Mouse (Mus musculus): ENCODE measurements around the gene Cda. TPM values are rescaled to one million over a fixed set of nuclear protein-coding genes. Genes with fewer than 3 reads are reported as not detected.

Cda gene
- polyA plus RNA-seq, 1 experiment from 2014 or later = 21.3 TPM

- Histone ChIP-seq H3K36me3 (no peaks in the 10 kb centered on the region), H3K27ac (no peak overlapping the region), H3K4me3 (replicated peaks) (no peak overlapping the region), H3K4me1 (peaks cover 20% of the 10 kb centered on the region), H3K9ac (no peak overlapping the region), H3K27me3 (no peaks in the 10 kb centered on the region), H3K4me2 (no peak overlapping the region), H3K9me3 (replicated peaks) (no peaks in the 10 kb centered on the region)
- 77% methylated on average over 9 of the region's 9 CpGs for WGBS
- no peak for ATAC-seq (replicated peaks; ENCODE audit: low FRiP score)
Observed at GRCm38 (mm10) chr4:138344891-138345545, 22.8 kb downstream of the Cda start.

GRCm38 (mm10) chr4:138343341-138343837 is 24.4 kb downstream of the Cda start:
- Histone ChIP-seq H3K9ac (no peak overlapping the region), H3K4me3 (replicated peaks) (no peak overlapping the region), H3K9me3 (replicated peaks) (no peaks in the 10 kb centered on the region), H3K27ac (peak overlapping the region; percentile 68), H3K4me2 (no peak overlapping the region), H3K27me3 (no peaks in the 10 kb centered on the region), H3K36me3 (no peaks in the 10 kb centered on the region), H3K4me1 (peaks cover 20% of the 10 kb centered on the region)
- 36% methylated on average over 10 of the region's 10 CpGs for WGBS
- ATAC-seq (replicated peaks; ENCODE audit: low FRiP score) = no peak

- no peak overlapping the region for H3K4me3 ChIP-seq (replicated peaks)
- no peak overlapping the region for H3K4me2 ChIP-seq
- ATAC-seq (replicated peaks; ENCODE audit: low FRiP score) = peak; percentile 64; the same call in 1 of the 2 replicates
- no peak overlapping the region for H3K9ac ChIP-seq
- H3K9me3 ChIP-seq (replicated peaks) = no peaks in the 10 kb centered on the region
- peaks cover 20% of the 10 kb centered on the region for H3K4me1 ChIP-seq
- no peaks in the 10 kb centered on the region for H3K36me3 ChIP-seq
- WGBS = 62% methylated on average over 6 of the region's 6 CpGs
- H3K27ac ChIP-seq = peak overlapping the region; percentile 68
- H3K27me3 ChIP-seq = no peaks in the 10 kb centered on the region
Observed at GRCm38 (mm10) chr4:138342778-138343177, 25.0 kb downstream of the Cda start.

GRCm38 (mm10) chr4:138342048-138342447 is 25.7 kb downstream of the Cda start:
- Histone ChIP-seq H3K36me3 (no peaks in the 10 kb centered on the region), H3K9ac (no peak overlapping the region), H3K27ac (no peak overlapping the region), H3K4me2 (no peak overlapping the region), H3K4me3 (replicated peaks) (no peak overlapping the region), H3K4me1 (peaks cover 20% of the 10 kb centered on the region), H3K9me3 (replicated peaks) (no peaks in the 10 kb centered on the region), H3K27me3 (no peaks in the 10 kb centered on the region)
- 75% methylated on average over 7 of the region's 7 CpGs for WGBS
- no peak for ATAC-seq (replicated peaks; ENCODE audit: low FRiP score)

- Histone ChIP-seq H3K27ac (no peak overlapping the region), H3K4me2 (no peak overlapping the region), H3K4me3 (replicated peaks) (no peak overlapping the region), H3K9ac (no peak overlapping the region), H3K4me1 (peaks cover 20% of the 10 kb centered on the region), H3K27me3 (no peaks in the 10 kb centered on the region), H3K9me3 (replicated peaks) (no peaks in the 10 kb centered on the region), H3K36me3 (no peaks in the 10 kb centered on the region)
- WGBS = 63% methylated on average over 8 of the region's 8 CpGs
- ATAC-seq (replicated peaks; ENCODE audit: low FRiP score) = no peak
Observed at GRCm38 (mm10) chr4:138341393-138341792, 26.4 kb downstream of the Cda start.

GRCm38 (mm10) chr4:138339963-138340362 is 27.8 kb downstream of the Cda start:
- no peak for ATAC-seq (replicated peaks; ENCODE audit: low FRiP score)
- H3K27me3 ChIP-seq = no peaks in the 10 kb centered on the region
- no peak overlapping the region for H3K27ac ChIP-seq
- H3K4me1 ChIP-seq = peaks cover 20% of the 10 kb centered on the region
- no peak overlapping the region for H3K4me3 ChIP-seq (replicated peaks)
- H3K36me3 ChIP-seq = no peaks in the 10 kb centered on the region
- WGBS = 37% methylated on average over 4 of the region's 4 CpGs
- H3K4me2 ChIP-seq = no peak overlapping the region
- H3K9ac ChIP-seq = no peak overlapping the region
- H3K9me3 ChIP-seq (replicated peaks) = no peaks in the 10 kb centered on the region

- 74% methylated on average over 9 of the region's 9 CpGs for WGBS
- no peak for ATAC-seq (replicated peaks; ENCODE audit: low FRiP score)
- H3K4me1 ChIP-seq = 0 out of 2 replicates have a peak, but pooled peaks cover 2% of the 10 kb centered on the region
Observed at GRCm38 (mm10) chr4:138337341-138337740, 30.5 kb downstream of the Cda start.

GRCm38 (mm10) chr4:138336876-138337275 is 30.9 kb downstream of the Cda start:
- Histone ChIP-seq H3K4me2 (no peak overlapping the region), H3K9me3 (replicated peaks) (no peaks in the 10 kb centered on the region), H3K4me1 (0 out of 2 replicates have a peak, but pooled peaks cover 2% of the 10 kb centered on the region), H3K27me3 (peaks cover 2% of the 10 kb centered on the region; the same call in 1 of the 2 replicates), H3K36me3 (no peaks in the 10 kb centered on the region), H3K9ac (no peak overlapping the region), H3K4me3 (replicated peaks) (no peak overlapping the region), H3K27ac (no peak overlapping the region)
- 77% methylated on average over 5 of the region's 5 CpGs for whole genome bisulfite sequencing
- ATAC-seq (replicated peaks; ENCODE audit: low FRiP score) = no peak

More at GRCm38 (mm10) chr4:138337341-138337740, 30.5 kb downstream of the Cda start:
- H3K36me3 ChIP-seq = no peaks in the 10 kb centered on the region
- H3K4me3 ChIP-seq (replicated peaks) = no peak overlapping the region
- H3K27me3 ChIP-seq = no peaks in the 10 kb centered on the region; the same call in 1 of the 2 replicates
- H3K9me3 ChIP-seq (replicated peaks) = no peaks in the 10 kb centered on the region
- H3K27ac ChIP-seq = no peak overlapping the region
- no peak overlapping the region for H3K9ac ChIP-seq
- H3K4me2 ChIP-seq = no peak overlapping the region

GRCm38 (mm10) chr4:138335648-138336047 is 32.1 kb downstream of the Cda start:
- Histone ChIP-seq H3K27me3 (peaks cover 11% of the 10 kb centered on the region), H3K27ac (no peak overlapping the region), H3K4me1 (no peaks in the 10 kb centered on the region), H3K9ac (no peak overlapping the region), H3K4me3 (replicated peaks) (no peak overlapping the region), H3K4me2 (no peak overlapping the region), H3K9me3 (replicated peaks) (no peaks in the 10 kb centered on the region), H3K36me3 (no peaks in the 10 kb centered on the region)
- no peak for ATAC-seq (replicated peaks; ENCODE audit: low FRiP score)
- WGBS = 91% methylated on average over 6 of the region's 6 CpGs

GRCm38 (mm10) chr4:138335036-138335435 is 32.8 kb downstream of the Cda start:
- Histone ChIP-seq H3K9me3 (replicated peaks) (no peaks in the 10 kb centered on the region), H3K4me1 (no peaks in the 10 kb centered on the region), H3K27ac (no peak overlapping the region), H3K36me3 (no peaks in the 10 kb centered on the region), H3K4me2 (no peak overlapping the region), H3K9ac (no peak overlapping the region), H3K4me3 (replicated peaks) (no peak overlapping the region), H3K27me3 (peaks cover 17% of the 10 kb centered on the region)
- WGBS = 86% methylated on average over 12 of the region's 12 CpGs
- no peak for ATAC-seq (replicated peaks; ENCODE audit: low FRiP score)

GRCm38 (mm10) chr4:138333135-138333534 is 34.7 kb downstream of the Cda start:
- WGBS = 80% methylated on average over 4 of the region's 4 CpGs
- Histone ChIP-seq H3K4me3 (replicated peaks) (no peak overlapping the region), H3K9ac (no peak overlapping the region), H3K27me3 (peaks cover 21% of the 10 kb centered on the region), H3K9me3 (replicated peaks) (no peaks in the 10 kb centered on the region), H3K36me3 (no peaks in the 10 kb centered on the region), H3K4me1 (no peaks in the 10 kb centered on the region), H3K27ac (no peak overlapping the region), H3K4me2 (no peak overlapping the region)
- no peak for ATAC-seq (replicated peaks; ENCODE audit: low FRiP score)

- no peak overlapping the region for H3K4me2 ChIP-seq
- H3K36me3 ChIP-seq = no peaks in the 10 kb centered on the region
- WGBS = 85% methylated on average over 9 of the region's 9 CpGs
- H3K4me3 ChIP-seq (replicated peaks) = no peak overlapping the region
- H3K4me1 ChIP-seq = peaks cover under 1% of the 10 kb centered on the region
- peaks cover 21% of the 10 kb centered on the region for H3K27me3 ChIP-seq
- no peak for ATAC-seq (replicated peaks; ENCODE audit: low FRiP score)
- H3K9me3 ChIP-seq (replicated peaks) = no peaks in the 10 kb centered on the region
- H3K27ac ChIP-seq = no peak overlapping the region
- H3K9ac ChIP-seq = no peak overlapping the region
Observed at GRCm38 (mm10) chr4:138331647-138332046, 36.1 kb downstream of the Cda start.

Data from kidney, embryonic 15.5 days (tissue).